Mouse (Mus musculus): ENCODE measurements at regions not wholly inside any gene's neighbourhood (a gene's known extent, or its start where the extent isn't known, plus 50 kb on each side); places are given as distances from the start of the nearest gene placed in this dataset.
A peak's percentile ranks its signal among the peaks of the same experiment; 100 is the strongest.
"Not testable (repeated sequence)": the region's sequence is repeated elsewhere in the genome, so short reads cannot be mapped to it uniquely, and the experiment has no call there.

DNA sequence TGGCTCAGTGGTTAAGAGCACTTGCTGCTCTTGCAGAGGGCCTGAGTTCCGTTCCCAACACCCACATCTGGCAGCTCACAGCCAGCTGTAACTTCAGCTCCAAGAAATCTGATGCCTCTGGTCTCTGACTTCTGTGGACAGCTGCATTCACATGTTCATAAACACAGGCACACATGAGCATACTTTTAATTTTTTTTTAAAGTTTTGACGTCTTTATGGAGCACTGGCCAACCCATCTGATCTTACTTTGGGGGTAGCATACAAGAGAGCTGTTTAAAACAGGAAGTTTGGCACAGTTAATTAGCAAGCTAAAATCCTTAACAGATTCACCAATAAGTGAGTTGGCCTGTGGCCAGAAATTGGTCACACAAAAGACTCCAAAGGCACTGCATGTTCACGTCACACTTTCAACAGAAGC is 81.2 kb upstream of the Atl2 start:
- no peak for TF ChIP-seq EP300 (IDR thresholded peaks at IDR 0.05)
- TF ChIP-seq CTCF (IDR thresholded peaks at IDR 0.05) = no peak
- no peaks in the 10 kb centered on the region for H3K36me3 ChIP-seq (ENCODE audit: insufficient read depth, low read length)
- WGBS = 49% methylated on average over 3 of the region's 3 CpGs
- H3K9ac ChIP-seq (replicated peaks; ENCODE audit: low read depth) = no peak overlapping the region
- no peaks in the 10 kb centered on the region for H3K9me3 ChIP-seq (ENCODE audit: low read length)
- no peaks in the 10 kb centered on the region for H3K27me3 ChIP-seq (replicated peaks; ENCODE audit: insufficient read depth, low read length)
- ATAC-seq = peak; percentile 30; the same call in 1 of the 2 replicates
- no peak overlapping the region for H3K4me2 ChIP-seq (replicated peaks; ENCODE audit: low read depth, low read length)
- H3K27ac ChIP-seq (ENCODE audit: low read length) = no peak overlapping the region
- no peak overlapping the region for H3K4me3 ChIP-seq (ENCODE audit: low read depth, low read length)
- peaks cover 3% of the 10 kb centered on the region; the same call in 1 of the 2 replicates for H3K4me1 ChIP-seq (ENCODE audit: insufficient read depth, low read depth, low read length)
- DNase-seq (ENCODE audit: low spot score) = peak; percentile 34

DNA sequence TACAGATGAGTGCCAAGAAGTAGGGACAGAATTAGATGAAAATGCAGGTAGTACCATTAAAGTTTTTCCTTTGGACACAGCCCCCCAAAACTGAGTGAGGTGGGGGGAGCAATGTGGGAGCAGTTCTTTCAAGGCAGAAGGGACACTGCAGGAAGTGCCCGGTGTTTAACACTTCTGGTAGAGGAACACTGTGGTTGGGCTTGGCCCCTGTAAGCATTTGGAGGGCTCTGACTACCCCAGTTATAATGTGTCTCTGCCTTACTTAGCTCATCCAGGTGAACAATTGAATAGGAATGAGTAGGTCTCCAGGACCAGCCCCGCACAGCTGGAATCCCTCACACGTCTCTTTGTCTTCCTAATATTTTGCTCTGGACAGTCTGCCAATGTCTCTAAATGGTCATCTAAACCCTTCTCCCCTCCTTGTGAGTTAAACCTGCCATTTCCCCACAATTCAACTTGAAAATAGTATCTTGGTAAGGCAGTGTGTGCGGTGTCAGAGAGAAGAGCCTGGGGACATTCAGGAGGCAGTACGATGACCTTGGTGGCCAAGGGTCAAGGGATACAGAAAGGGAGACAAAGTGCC is 80.7 kb upstream of the Atl2 start:
- H3K9ac ChIP-seq (replicated peaks; ENCODE audit: low read depth) = no peak overlapping the region
- H3K27me3 ChIP-seq (replicated peaks; ENCODE audit: insufficient read depth, low read length) = no peaks in the 10 kb centered on the region
- WGBS = 77% methylated on average over 5 of the region's 5 CpGs
- H3K9me3 ChIP-seq (ENCODE audit: low read length) = no peaks in the 10 kb centered on the region
- H3K4me3 ChIP-seq (ENCODE audit: low read depth, low read length) = no peak overlapping the region
- no peak for ATAC-seq
- H3K36me3 ChIP-seq (ENCODE audit: insufficient read depth, low read length) = no peaks in the 10 kb centered on the region
- TF ChIP-seq EP300 (IDR thresholded peaks at IDR 0.05) (no peak), CTCF (IDR thresholded peaks at IDR 0.05) (no peak)
- peaks cover 3% of the 10 kb centered on the region; the same call in 1 of the 2 replicates for H3K4me1 ChIP-seq (ENCODE audit: insufficient read depth, low read depth, low read length)
- peak overlapping the region; percentile 31; the same call in 1 of the 2 replicates for H3K4me2 ChIP-seq (replicated peaks; ENCODE audit: low read depth, low read length)
- H3K27ac ChIP-seq (ENCODE audit: low read length) = no peak overlapping the region
- DNase-seq (ENCODE audit: low spot score) = no peak

DNA sequence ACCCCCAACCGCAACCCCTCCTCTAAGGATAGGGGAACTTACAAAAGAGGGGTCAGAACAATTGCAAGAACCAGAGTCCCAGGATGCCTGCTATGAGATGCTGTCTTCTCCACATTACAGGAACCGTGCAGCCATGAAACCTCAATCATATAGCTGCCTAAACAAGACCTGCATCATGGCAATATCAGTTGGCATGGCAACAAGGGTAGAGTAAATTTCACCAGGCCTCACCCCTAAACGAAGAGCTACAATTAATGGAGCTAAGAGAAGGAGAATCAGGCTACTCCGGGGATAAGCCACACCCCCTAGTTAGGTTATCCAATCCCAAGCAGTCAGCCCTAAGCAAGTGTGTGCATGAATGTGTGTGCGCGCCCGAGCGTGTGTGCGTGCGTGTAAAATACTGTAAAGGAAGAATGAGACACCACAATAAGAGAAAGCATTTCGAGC is 80.1 kb upstream of the Atl2 start:
- H3K36me3 ChIP-seq (ENCODE audit: insufficient read depth, low read length) = no peaks in the 10 kb centered on the region
- no peak overlapping the region for H3K9ac ChIP-seq (replicated peaks; ENCODE audit: low read depth)
- no peak overlapping the region for H3K27ac ChIP-seq (ENCODE audit: low read length)
- H3K27me3 ChIP-seq (replicated peaks; ENCODE audit: insufficient read depth, low read length) = no peaks in the 10 kb centered on the region
- WGBS = 27% methylated on average over 11 of the region's 11 CpGs
- H3K4me1 ChIP-seq (ENCODE audit: insufficient read depth, low read depth, low read length) = peaks cover 3% of the 10 kb centered on the region; the same call in 1 of the 2 replicates
- DNase-seq (ENCODE audit: low spot score) (peak; percentile 39), ATAC-seq (peak; percentile 65)
- peak overlapping the region; percentile 31 for H3K4me2 ChIP-seq (replicated peaks; ENCODE audit: low read depth, low read length)
- H3K4me3 ChIP-seq (ENCODE audit: low read depth, low read length) = no peak overlapping the region
- H3K9me3 ChIP-seq (ENCODE audit: low read length) = no peaks in the 10 kb centered on the region
- TF ChIP-seq EP300 (IDR thresholded peaks at IDR 0.05) (no peak), CTCF (IDR thresholded peaks at IDR 0.05) (no peak)

DNA sequence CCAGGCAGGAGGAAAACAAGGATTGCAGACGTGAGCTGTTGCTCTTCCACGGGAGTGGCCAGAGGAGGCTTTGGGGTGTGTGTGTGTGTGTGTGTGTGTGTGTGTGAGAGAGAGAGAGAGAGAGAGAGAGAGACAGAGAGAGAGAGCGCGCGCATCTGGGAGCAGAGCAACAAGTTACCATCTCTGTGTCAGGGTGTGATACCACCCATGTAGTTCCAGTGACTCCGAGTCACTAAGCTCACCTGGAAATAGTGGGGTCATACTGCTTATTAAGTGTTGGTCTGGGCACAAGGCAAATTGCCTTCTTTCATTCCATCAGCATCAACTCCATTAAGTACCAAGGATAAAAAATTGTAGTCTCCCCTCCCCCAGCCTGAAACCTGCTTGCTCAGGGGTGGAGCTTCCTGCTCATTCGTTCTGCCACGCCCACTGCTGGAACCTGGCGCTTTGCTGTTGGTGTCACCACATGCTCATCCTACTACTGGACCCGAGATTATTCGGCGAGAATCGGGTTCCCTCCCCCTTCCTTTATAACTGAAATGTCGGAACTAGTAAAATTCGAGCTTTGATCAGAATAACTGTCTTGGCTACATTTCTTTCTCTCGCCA is 79.3 kb upstream of the Atl2 start:
- not testable (repeated sequence) for H3K4me3 ChIP-seq (ENCODE audit: low read depth, low read length); DNase-seq (ENCODE audit: low spot score)
- WGBS = 17% methylated on average over 16 of the region's 16 CpGs

DNA sequence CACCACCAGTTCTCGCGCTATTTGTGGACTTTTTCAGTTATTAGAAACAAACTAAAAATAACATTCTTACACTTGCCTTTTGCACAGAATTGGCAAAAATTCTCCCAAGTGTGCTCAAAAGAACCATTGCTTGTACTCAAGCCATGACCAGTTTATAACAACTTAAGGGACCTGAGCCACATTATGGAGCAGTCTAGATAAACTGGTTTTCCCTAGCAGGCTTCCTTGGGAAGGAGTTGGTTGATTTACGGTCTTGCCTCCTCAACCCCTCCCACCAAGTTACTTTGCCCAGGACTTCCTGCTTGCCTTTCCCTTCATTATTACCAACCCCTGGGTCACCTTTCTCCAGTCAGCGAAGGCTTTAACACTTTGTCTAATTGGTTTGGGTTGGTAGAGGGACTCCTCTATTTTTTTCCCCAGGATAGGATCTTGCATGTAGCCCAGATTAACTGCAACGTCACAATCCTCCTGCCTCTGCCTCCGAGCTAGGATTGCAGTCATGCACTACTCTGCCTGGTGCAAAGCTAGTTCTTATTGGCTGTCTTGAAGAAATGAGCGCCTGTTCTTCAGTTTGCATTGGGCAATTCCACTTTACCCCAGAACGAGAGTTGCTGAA is 75.9 kb upstream of the Atl2 start:
- Histone ChIP-seq H3K27me3 (replicated peaks; ENCODE audit: insufficient read depth, low read length) (no peaks in the 10 kb centered on the region), H3K4me2 (replicated peaks; ENCODE audit: low read depth, low read length) (no peak overlapping the region), H3K4me3 (ENCODE audit: low read depth, low read length) (no peak overlapping the region), H3K27ac (ENCODE audit: low read length) (no peak overlapping the region), H3K9me3 (ENCODE audit: low read length) (no peaks in the 10 kb centered on the region), H3K36me3 (ENCODE audit: insufficient read depth, low read length) (no peaks in the 10 kb centered on the region), H3K9ac (replicated peaks; ENCODE audit: low read depth) (no peak overlapping the region), H3K4me1 (ENCODE audit: insufficient read depth, low read depth, low read length) (peaks cover 8% of the 10 kb centered on the region; the same call in 1 of the 2 replicates)
- TF ChIP-seq EP300 (IDR thresholded peaks at IDR 0.05) (no peak), CTCF (IDR thresholded peaks at IDR 0.05) (no peak)
- ATAC-seq (no peak), DNase-seq (ENCODE audit: low spot score) (peak; percentile 39)
- WGBS = 65% methylated on average over 8 of the region's 8 CpGs

More for the DNA sequence above, 79.3 kb upstream of the Atl2 start:
- H3K27me3 ChIP-seq (replicated peaks; ENCODE audit: insufficient read depth, low read length); ATAC-seq; H3K9ac ChIP-seq (replicated peaks; ENCODE audit: low read depth); H3K4me1 ChIP-seq (ENCODE audit: insufficient read depth, low read depth, low read length); H3K27ac ChIP-seq (ENCODE audit: low read length); H3K36me3 ChIP-seq (ENCODE audit: insufficient read depth, low read length); H3K9me3 ChIP-seq (ENCODE audit: low read length): not testable (repeated sequence)
- H3K4me2 ChIP-seq (replicated peaks; ENCODE audit: low read depth, low read length) = peak overlapping the region; percentile 25

DNA sequence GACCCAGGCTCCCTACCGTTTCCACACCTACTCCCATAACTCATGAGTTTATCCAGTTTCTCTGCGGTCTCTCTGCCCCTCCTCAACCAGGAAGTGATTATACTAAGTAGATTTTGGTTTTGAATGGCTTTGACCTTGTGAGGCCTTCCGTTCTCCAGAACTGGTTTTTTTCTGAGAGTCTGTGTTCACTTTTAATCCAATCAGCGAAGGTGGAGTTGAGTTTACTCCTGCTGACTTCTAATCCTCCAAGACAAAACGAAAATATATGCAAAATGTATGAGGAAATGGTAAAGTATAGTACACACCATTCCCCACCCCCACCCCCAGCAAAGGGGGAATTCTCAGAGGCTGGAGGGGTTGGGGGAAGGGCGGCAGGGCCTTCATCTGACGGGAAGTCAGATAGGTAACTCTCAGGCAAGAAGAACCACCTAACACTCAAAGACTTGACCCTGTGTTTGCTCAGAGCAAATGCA is 73.6 kb upstream of the Atl2 start:
- Histone ChIP-seq H3K4me1 (ENCODE audit: insufficient read depth, low read depth, low read length) (peaks cover 5% of the 10 kb centered on the region; the same call in 1 of the 2 replicates), H3K4me3 (ENCODE audit: low read depth, low read length) (no peak overlapping the region), H3K4me2 (replicated peaks; ENCODE audit: low read depth, low read length) (no peak overlapping the region), H3K27me3 (replicated peaks; ENCODE audit: insufficient read depth, low read length) (no peaks in the 10 kb centered on the region), H3K9ac (replicated peaks; ENCODE audit: low read depth) (no peak overlapping the region), H3K9me3 (ENCODE audit: low read length) (no peaks in the 10 kb centered on the region), H3K27ac (ENCODE audit: low read length) (peak overlapping the region; percentile 38; the same call in 1 of the 2 replicates), H3K36me3 (ENCODE audit: insufficient read depth, low read length) (no peaks in the 10 kb centered on the region)
- WGBS = 19% methylated on average over 7 of the region's 7 CpGs
- peak; percentile 54 for ATAC-seq
- TF ChIP-seq EP300 (IDR thresholded peaks at IDR 0.05) (no peak), CTCF (IDR thresholded peaks at IDR 0.05) (no peak)
- peak; percentile 67 for DNase-seq (ENCODE audit: low spot score)

All from lung, postnatal 0 days (tissue).